Mouse (Mus musculus) heart, adult 9 months (tissue): ENCODE data around the gene Lamc2.
A peak's percentile ranks its signal among the peaks of the same experiment; 100 is the strongest.

ENCODE experiments used
- DNase-seq, 2 experiments: peaks; one replicate each; pipeline ENCODE4 v3.0.0; 2022; ENCODE audit warnings: low spot score in 2 of 2

The Lamc2 gene

DNA sequence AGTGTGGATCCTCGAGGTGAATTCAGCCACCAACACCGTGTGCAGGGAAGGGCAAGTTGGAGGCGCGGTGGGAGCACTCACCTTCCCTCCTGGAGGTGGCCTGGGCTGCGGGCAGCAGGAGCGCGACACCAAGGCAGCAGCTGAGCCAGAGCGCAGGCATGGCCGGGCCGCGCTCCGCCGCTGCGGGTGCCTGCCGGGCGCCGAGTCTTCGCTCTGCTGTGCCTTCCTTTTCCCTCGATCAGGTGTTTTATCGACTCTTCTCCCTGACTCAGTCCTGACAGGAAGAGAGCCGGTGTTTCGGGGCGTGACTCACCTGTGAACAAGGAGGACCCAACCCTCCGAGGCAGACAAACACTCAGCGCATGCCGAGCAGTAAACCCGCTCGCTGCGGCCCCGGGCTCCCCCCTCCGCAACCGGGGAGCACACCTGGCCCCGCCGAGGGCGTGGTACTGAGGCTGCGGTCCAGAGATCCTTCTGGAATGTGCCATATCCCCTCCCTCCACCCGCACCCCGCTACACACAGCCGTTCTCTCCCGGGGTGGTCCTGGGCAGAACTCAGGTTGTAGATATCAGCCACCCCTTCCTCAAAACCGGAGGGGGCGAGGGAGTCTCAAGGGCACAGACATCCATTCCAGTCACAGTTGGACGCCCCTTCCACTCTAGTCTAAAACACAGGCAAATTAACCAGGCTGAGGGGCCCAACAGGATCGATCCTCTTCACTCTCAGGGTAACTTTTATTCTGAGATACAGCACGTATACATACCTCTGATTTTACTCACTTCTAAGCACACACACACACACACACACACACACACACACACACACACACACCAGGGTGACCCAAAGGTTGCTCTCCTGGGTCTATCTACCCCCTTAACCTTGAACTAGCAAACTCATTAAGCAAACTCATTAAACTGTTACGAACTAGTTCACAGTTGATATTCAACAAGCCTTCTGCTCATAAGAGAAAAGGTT is at the start of gene Lamc2:
Lamc2 (minus strand) TSS at position 620 of the 976 bp plus-strand sequence.
- DNase-seq, result no peak

DNA sequence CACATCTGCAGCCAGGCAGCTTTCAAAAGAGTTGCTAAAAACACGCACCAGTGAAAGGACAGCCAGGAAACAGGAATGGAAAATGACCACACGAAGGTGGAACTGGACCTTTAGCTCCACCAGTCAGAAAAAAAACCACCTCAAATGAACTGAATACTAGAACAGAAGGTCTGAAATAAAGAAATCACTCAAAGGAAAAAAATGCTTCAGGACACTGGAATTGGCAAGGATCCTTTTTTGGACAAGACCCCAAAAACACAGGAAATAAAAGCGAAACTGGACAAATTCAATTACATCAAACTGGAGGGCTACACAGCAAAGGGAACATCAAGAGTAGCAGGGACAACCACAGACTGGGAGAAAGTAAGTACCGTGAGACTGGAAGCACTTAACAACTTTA is 49.3 kb upstream of the Lamc2 start:
- peak; percentile 32 to 44 for DNase-seq

DNA sequence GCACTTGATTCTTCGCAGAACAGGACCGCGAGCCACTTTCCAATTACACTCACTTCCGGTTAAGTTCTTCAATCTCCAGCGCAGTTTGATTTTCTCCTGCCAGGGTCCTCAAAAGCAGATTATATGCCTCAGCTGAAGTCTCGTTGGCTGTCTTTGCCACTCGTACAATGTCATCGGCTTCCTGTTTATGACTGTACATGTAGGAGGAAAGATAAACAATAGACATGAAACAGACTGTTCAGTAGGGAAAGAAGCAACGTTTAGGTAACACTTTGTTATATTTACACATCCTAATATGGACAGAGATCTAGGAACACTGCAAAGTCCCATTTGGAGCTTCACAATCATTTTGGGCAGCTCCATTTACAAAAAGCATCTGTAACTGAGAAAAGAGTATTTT is 45.4 kb upstream of the Lamc2 start:
- DNase-seq, result no peak

DNA sequence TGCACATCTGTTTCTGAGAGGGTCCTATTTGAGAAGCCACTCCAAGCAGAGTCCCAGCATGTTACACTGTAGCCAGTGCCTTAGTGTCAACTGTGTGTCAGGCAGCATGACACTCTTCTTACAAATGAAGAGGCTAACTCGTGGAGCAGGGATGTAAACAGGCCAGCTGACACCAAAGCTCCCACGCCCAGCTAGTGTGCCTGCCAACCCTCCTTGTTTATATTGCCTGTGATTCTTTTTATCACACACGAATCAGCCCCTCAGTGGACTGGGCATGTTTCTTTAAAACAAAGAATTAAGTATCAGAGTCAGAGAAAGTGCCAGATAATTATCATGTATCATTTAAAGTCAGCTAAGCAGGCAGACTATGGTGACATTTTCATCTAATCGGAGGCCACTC is 41.7 kb upstream of the Lamc2 start:
- no peak for DNase-seq

DNA sequence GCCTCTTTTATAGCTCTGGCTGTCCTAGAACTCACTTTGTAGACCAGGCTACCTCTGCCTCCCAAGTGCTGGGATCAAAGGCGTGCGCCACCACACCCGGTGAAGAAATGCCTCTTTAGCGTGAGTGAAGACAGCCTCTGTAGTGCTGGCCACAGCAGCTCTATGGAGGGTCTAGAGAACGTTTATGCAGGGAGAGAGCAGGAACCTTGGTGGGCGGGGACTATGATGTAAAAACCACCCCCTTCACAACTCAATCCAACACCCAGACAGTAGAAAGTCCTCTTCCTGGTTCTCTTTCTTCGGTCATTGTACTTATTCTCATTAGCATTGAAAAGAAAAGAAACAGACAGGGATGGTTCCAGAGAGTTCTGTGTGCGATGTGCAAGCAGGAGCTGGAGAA is 40.8 kb upstream of the Lamc2 start:
- DNase-seq, result no peak

DNA sequence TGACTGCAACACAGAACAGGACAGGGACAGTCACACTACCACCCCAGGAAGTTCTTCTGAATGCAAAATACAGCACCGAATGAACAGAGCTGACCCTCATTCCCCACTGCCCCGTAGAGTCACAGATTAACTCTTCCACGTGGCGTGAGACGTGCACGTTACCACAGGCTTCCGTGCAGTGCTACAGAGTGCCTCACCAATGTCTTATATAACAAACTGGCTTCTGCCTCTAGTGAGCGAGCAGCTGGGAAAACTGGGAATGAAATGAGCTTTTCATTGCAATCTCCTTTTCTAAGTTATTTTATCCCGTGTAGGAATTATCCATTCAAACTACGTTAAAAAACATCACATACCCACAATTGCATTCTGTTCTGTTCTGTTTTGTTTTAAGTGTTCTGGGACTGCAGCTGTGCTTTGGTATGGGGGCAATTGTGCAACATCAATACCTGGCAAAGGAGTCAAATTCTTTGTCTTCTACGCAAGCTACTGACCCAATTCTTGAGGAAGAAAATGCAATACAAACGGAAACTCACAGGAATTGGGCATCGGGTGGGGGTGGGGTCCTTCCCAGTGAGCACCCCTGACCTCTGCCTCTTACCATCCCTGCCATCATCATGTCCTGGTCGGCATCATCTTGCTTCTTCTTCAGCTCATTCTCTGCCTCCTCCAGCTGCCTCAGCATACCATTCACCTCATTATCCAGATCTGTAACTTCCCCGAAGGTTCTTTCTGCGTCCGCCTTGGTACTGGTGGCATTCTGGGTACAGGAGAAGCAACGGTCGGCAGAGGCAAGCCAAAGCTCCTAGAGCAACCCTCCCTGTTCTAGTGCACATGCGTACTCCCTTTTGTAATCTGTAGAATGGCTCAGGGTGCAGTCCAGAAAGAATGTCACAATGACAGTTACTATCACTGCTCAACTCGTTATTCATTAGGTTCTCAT is 39.8 kb upstream of the Lamc2 start:
- DNase-seq, result peak; percentile 43 to 68

DNA sequence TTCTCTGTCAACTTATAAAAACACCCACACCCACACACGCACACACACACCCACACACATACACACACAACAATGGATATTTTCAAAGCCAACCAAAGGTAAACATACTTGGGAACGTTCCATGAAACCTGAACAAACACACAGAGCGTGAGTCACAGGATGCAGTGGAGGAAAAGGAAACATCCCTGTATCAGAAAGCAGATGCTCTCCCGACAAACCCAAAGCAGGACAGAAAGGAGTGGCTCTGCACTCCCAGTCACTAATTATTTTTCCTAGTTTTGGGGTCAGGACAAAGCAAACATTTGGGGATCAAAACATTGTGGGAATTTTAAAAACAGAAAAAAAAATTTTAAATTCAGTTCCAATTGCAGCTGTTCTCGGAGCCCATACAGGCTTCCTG is 38.1 kb upstream of the Lamc2 start:
- peak; percentile 47 to 74 for DNase-seq

DNA sequence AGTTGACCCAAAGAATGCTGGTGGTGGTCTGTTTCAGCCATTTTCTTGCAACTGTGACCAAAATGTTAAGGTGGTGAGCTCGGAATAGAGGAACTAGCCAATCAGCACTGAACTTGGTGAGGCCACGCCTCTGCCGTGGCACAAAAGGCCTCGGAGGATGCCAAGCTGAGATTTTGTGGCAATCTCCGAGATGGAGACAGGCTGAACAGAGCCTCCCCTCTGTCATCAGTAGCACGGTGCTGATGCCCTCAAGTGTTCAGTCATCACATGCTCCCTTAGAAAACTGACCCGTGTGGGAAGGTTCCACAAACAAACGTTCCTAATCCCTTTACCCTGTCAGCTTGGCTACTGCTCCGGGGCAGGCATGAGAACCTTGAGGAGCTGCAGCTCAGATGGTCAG is 33.1 kb upstream of the Lamc2 start:
- DNase-seq, result no peak

DNA sequence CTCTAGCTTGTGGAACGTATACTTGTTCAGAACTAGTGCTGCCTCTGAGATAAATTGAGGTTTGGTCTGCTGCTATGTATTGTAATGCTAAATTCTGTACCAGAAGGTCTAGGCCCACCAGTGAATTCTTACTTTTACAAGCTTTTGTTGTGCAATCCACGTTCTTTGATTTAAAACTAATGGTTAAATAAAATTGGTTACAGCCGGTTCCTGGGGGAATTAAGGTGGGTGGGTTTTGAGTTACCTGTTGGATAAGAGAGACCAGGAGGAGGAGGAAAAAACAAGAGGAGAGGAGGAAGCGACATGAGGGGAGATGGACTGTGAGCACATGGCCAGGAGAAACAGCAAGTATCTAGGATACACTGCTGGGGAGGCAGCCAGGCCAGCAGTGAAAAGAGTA is 30.3 kb upstream of the Lamc2 start:
- DNase-seq, result no peak

DNA sequence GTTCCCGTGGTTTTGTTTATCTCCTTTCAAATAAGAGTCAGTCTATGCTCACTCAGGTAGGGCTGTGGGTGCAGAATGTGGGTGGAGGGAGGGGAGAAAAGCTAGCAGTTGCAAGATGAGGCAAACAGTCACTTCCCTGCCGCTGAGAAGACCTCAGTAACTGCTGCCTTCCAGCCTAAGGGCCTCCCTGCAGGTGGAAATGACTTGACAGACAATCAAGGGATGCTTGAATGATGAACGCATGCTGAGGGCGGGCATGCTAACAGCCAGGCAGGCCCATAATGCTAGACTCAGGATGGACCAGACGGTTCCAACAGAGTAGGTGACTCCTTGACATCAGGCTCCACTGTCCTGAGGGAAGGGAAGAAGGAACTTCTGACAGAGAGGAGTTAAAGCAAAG is 29.4 kb upstream of the Lamc2 start:
- DNase-seq, result no peak

DNA sequence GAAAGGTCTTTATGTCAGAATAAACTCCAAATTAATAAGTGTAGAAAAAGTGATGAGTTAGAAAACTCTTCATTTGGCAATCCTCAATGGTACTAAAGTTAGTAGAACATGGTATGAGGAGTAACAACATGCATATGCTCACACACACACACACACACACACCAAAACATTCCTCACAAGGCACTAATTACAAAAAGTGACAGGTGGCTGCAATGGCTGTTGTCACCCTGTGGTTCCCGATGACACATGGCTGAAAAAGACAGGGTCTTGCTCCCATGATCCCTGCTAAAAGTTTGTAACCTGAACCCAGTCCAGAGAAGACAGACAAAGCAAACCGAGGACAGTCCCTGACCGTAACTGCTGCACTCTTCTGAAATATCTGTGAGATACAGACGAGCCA is 24.7 kb upstream of the Lamc2 start:
- no peak for DNase-seq

DNA sequence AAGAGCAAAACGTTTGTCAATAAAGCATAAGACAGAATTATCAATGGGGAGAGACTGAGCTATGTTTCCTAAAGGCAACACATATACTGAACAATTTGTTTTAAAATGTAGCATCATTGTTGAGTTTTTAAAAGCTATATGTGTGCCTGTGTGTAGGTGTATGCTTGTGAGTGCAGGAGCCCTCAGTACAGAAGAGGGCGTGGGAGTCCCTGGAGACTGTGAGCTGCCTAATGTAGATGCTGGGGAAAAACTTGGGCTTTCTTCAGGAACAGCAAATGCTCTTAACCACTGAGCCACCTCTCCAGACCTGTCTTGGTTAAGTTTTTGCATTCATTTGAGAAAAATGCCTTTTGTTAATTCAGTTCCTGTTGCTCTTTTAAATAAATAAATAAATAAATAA is 24.0 kb upstream of the Lamc2 start:
- DNase-seq, result no peak

DNA sequence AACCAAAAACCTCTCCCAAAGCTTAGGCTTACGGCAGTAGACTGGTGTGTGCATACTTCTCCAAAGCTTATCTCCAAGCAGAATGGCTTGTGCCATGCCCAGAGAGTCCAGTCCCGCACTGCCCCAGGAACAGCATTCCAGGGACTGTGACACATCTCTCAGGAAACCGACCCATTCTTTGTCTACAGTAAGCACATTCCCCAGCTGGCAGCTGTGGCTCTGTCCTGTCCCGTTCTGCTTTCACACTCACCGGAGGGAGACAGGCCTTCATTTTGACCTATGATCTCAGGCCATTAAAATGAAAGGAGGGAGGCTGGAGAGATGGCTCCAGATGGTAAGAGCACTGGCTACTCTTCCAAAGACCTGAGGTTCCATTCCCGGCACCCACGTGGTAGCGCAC is 15.9 kb upstream of the Lamc2 start:
- no peak for DNase-seq

DNA sequence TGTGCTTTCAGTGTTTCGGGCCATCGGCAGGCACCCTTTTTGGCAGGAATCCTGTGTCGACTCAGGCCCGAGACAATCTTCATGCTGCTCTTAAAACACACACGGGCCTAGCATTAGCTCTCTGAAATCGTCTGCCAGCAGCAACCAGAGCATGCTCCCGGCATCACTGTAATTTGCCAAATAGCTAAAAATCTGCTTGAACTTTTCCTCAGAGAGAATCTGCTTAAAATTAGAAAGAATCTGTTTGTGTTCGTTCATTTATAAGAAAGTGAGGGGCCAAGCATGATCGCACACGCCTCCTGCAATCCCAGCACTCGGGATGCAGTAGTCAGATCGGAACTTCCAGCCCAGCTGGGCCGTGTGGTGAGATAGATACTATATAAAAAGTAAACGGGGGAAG is 15.2 kb upstream of the Lamc2 start:
- DNase-seq, result no peak

DNA sequence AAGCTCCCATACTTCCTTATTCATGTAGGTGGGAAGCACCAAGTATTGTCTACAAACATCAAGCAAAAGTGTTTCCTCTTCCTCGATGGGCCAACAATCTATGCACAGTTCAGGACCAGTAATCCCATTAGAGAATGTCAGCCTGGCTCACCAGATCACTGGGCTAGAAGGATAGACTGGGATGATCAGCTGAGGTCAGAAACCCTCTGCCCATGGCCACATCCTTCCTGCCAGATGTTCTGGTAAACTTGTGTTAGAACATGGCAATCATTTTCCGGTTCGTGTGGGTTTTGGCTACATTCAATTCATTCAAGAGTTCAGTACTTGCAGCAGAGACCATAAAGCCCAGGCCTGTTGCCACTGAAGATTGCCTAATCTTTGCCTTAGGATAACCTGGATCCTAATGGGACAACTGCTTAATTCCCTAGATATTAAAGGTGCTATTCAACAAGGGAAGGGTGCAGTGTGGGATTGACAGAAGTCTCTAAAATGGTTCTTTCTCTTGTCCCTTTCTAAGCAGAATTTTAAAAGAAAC is 11.1 kb upstream of the Lamc2 start:
- DNase-seq, result no peak

DNA sequence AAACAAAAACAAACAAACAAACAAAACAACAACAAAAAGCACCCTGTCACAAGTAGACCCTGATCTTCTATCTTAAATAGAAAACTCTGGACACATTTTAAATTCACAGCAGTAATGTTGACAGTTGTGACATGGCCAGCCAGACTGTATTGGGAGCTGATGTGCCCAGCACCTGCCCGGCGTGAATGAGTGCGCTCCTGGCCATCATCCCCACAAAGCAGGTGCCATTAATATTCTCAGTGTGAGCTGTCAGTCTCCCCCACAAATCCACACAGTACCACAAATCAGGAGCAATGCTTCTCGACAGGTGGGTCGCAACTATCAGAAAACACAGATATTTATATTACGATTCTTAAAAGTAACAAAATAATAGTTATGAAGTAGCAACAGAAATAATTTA is 6.7 kb upstream of the Lamc2 start:
- no peak for DNase-seq

DNA sequence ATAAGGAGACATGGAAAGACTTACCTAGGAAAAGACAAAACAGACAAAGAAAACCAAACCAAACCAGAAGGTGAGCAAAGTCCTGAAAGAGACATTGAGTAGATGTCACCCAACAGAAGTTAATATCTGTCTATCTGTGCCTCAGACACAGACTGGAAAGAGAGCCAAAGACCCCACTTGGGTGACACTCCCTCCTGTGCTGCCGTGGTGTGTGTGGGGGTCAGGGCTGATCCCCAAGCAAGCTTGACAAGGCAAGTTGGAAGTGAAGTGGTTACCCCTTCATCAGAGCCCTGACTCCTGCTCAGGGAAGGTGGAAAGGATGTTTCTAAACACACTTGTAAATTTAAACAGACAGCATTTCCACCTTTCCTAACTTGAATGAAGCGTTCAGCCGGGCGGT is 6.1 kb upstream of the Lamc2 start:
- no peak for DNase-seq

DNA sequence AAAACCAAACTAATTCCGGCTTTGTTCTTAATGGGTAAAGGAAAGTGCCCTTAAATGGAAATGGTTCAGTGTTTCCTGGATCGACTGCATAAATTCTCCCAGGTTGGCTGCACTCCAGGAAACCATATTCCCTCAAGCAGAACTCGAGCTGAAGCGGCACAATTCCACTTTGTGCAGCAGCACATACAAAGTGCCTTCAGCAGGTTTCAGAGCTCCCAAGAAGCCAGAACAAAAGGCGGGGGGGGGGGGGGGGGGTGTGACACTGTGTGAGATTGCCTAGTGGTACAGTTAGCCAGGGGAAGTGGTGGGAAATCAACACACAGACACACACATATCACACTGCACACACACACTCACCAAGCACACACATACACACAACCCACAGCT is 5.7 kb upstream of the Lamc2 start:
- DNase-seq, result peak in 1 of 2 experiments; percentile 42

DNA sequence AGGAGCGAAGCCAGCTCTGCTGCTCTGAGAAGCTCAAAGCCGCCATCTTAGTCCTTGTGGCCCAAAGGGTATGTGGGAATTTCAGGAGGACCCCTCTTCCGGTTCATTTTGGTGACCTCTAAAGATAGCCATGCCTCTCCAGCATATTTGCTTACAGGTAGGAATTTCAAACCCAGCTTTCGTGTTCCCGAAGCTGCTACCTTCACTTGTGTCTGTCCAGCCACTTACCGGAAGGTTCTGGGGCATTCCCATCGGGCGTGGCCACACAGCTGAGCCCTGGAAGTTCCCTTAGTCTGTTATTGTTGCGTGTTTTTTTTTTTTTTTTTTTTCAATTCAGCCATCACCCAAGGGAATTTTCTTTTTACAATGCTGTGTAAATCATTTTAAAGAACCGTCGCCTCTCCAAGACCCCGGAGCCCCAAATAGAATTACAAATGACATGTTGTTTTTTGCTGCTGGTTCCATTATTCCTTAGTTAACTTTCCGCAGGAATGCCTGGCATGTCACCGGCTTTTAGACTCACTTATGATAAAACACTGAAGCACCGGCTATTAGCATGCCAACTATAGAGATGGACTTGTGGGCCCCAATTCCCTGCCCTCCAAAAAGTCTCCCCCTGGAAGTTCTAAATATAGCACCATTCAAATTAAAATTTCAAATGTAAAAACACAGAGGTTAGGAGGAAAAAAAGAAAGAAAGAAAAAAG is 5.1 kb upstream of the Lamc2 start:
- no peak for DNase-seq

DNA sequence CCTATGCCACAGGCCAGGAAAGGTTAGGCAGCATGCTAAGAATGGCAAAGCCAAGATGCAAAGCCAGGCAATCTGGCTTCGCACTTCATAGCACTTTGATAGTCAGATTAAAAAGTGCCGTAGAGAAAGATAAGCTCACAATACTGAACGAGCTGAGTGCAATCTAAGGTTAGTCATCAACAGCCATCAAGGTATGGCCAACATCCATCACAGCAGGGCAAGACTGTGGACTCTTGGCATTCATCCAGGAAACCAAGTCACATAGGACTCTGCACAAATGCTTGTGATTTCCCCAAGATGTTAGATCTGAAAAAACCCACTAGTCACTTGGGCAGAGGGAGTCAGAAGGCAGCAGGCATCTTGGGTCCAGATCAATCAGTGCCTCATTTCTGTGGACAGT is 1.8 kb upstream of the Lamc2 start:
- DNase-seq, result no peak

DNA sequence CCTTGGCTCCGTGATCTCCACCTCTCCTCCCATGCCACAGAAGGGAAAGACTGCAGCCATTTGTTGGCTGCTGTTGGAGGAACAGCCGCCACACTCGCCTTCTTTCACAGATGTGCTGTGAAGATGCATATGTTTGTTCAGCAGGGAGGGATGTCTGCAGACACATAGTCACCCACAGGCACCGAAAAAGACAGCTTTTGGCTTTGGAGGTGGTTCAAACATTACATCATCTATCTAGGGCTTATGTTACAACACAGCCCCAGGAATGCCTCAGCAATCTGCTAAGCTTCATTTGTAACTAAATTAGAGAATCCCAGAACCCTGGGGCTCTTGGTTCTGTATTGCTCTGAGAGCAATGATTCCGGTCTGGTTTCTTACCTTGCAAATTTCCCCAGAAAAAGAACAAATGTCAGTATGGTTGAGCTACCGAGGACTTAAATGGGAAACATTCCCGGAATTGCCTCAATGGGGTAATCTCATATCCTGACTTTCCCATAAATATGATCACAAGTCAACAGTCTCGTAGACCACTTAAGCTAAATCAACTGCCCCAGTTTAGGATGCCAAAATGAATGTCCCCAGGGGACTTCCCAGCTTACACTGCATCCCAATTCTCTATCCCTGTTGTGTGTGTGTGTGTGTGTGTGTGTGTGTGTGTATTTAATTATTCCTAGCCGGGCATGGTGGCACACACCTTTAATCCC is 5.5 kb downstream of the Lamc2 start:
- peak; percentile 57 to 60 for DNase-seq
